Mouse (Mus musculus) CH12.LX (cell line): ENCODE data around the gene Nmur1.

Experiments
- CTCF ChIP-seq, 2 experiments: IDR thresholded peaks in 1 of 2; conservative IDR thresholded peaks in 1 of 2; 2 replicates each; pipeline ENCODE4 v1.5.1; 2011 to 2012; ENCODE audit warnings: low read depth in 2 of 2, low read length in 2 of 2, improper control_type of control experiment in 1 of 2, inconsistent platforms in 1 of 2, mild to moderate bottlenecking in 1 of 2, moderate library complexity in 1 of 2
- GABPA ChIP-seq: IDR thresholded peaks from 2 replicates; pipeline ENCODE4 v1.6.1; 2012; ENCODE audit warnings: low read depth, low read length, improper control_type of control experiment, inconsistent platforms; ENCODE audit not compliant: insufficient replicate concordance

- TF ChIP-seq GABPA (no peak), CTCF (conservative IDR thresholded peaks at IDR 0.05 in 1 of 2, IDR thresholded peaks at IDR 0.05 in 1 of 2; ENCODE audit: low read depth in 2 of 2, low read length in 2 of 2) (no peak)
Observed at GRCm38 (mm10) chr1:86400096-86400754, 25.8 kb downstream of the Nmur1 start.
